Mouse (Mus musculus): Measurements from ENCODE around the gene Arhgef15.
"Not testable (repeated sequence)": the region's sequence is repeated elsewhere in the genome, so short reads cannot be mapped to it uniquely, and the experiment has no call there.

- TF ChIP-seq POLR2A (IDR thresholded peaks at IDR 0.05; ENCODE audit: borderline replicate concordance, low read depth, low read length); CTCF (IDR thresholded peaks at IDR 0.05; ENCODE audit: low read depth, low read length): not testable (repeated sequence)
Measured at GRCm38 (mm10) chr11:68973250-68974058, 16.2 kb upstream of the Arhgef15 start.
